Mouse (Mus musculus) G1E-ER4 (cell line): ENCODE measurements around the gene Efna2. TPM values are rescaled to one million over a fixed set of nuclear protein-coding genes. Genes with fewer than 3 reads are reported as not detected.

Source experiments
- GATA1 ChIP-seq: IDR thresholded peaks from one replicate; pipeline ENCODE4 v1.8.0; 2012; ENCODE audit warnings: low read length, inconsistent platforms
- polyA plus RNA-seq: library from polyadenylated mRNA; stranded (reverse); fragments of >175 nt; gene quantifications from 2 replicates; pipeline ENCODE4 v1.2.3, GENCODE M21; 2012

Efna2 gene
- polyA plus RNA-seq, 1 experiment, result 0.52 TPM

GRCm38 (mm10) chr10:80138553-80139438 lies 40.5 kb upstream of the Efna2 start, which contains the start of gene Atp5d:
TSS of gene Atp5d (plus strand) at chr10:80138632.
- no peak for TF ChIP-seq GATA1

- TF ChIP-seq GATA1, result no peak
Observed at GRCm38 (mm10) chr10:80139439-80139775, 39.9 kb upstream of the Efna2 start.

GRCm38 (mm10) chr10:80139975-80140665 lies 39.2 kb upstream of the Efna2 start:
- TF ChIP-seq GATA1, result no peak

GRCm38 (mm10) chr10:80140666-80141035 lies 38.6 kb upstream of the Efna2 start, which contains the start of gene Cbarp:
TSS of gene Cbarp (minus strand) at chr10:80140835.
- no peak for TF ChIP-seq GATA1

GRCm38 (mm10) chr10:80141243-80141642 lies 38.0 kb upstream of the Efna2 start:
- no peak for TF ChIP-seq GATA1

- TF ChIP-seq GATA1, result no peak
Observed at GRCm38 (mm10) chr10:80141786-80142529, 37.3 kb upstream of the Efna2 start.

- TF ChIP-seq GATA1, result no peak
Observed at GRCm38 (mm10) chr10:80142530-80142925, 36.8 kb upstream of the Efna2 start.

- TF ChIP-seq GATA1, result no peak
Observed at GRCm38 (mm10) chr10:80143664-80144063, 35.6 kb upstream of the Efna2 start.

GRCm38 (mm10) chr10:80144159-80144558 lies 35.1 kb upstream of the Efna2 start:
- no peak for TF ChIP-seq GATA1

GRCm38 (mm10) chr10:80144864-80145838 lies 34.1 kb upstream of the Efna2 start:
- TF ChIP-seq GATA1, result no peak

- no peak for TF ChIP-seq GATA1
Observed at GRCm38 (mm10) chr10:80145896-80146295, 33.4 kb upstream of the Efna2 start.

- TF ChIP-seq GATA1, result no peak
Observed at GRCm38 (mm10) chr10:80146568-80147011, 32.7 kb upstream of the Efna2 start.

- TF ChIP-seq GATA1, result no peak
Observed at GRCm38 (mm10) chr10:80147146-80147718, 32.0 kb upstream of the Efna2 start.
